Mouse (Mus musculus) urinary bladder, postnatal 4 days (tissue): ENCODE measurements around the gene Clip3.

ENCODE experiments used
- DNase-seq, 2 experiments: peaks; one replicate each; pipeline ENCODE4 v3.0.0; 2021 to 2022; ENCODE audit warnings: low spot score in 2 of 2

Clip3 gene

GRCm38 (mm10) chr7:30295103-30295502 is 3.6 kb downstream of the Clip3 start:
- DNase-seq, result no peak

GRCm38 (mm10) chr7:30296816-30297215 is 5.3 kb downstream of the Clip3 start:
- no peak for DNase-seq

- DNase-seq, result no peak
Measured at GRCm38 (mm10) chr7:30297266-30297665, 5.7 kb downstream of the Clip3 start.

- no peak for DNase-seq
Measured at GRCm38 (mm10) chr7:30300914-30301313, 9.4 kb downstream of the Clip3 start.

- DNase-seq, result no peak
Measured at GRCm38 (mm10) chr7:30306083-30306779, 14.7 kb downstream of the Clip3 start.

- DNase-seq, result peak; percentile 90 to 91
Measured at GRCm38 (mm10) chr7:30308076-30309005, 16.8 kb downstream of the Clip3 start, which contains the start of gene Alkbh6. TSS of gene Alkbh6 (plus strand) at chr7:30308717.

GRCm38 (mm10) chr7:30309395-30310129 is 18.0 kb downstream of the Clip3 start:
- DNase-seq, result no peak

- DNase-seq, result no peak
Measured at GRCm38 (mm10) chr7:30310136-30310535, 18.6 kb downstream of the Clip3 start.

GRCm38 (mm10) chr7:30313666-30314320 is 22.3 kb downstream of the Clip3 start:
- DNase-seq, result no peak

GRCm38 (mm10) chr7:30314721-30315155 is 23.2 kb downstream of the Clip3 start, which contains the start of gene Syne4:
TSS of gene Syne4 (plus strand) at chr7:30314807.
- no peak for DNase-seq

GRCm38 (mm10) chr7:30315559-30316529 is 24.3 kb downstream of the Clip3 start:
- DNase-seq, result no peak

- no peak for DNase-seq
Measured at GRCm38 (mm10) chr7:30318142-30318541, 26.6 kb downstream of the Clip3 start.

- DNase-seq, result no peak
Measured at GRCm38 (mm10) chr7:30320946-30321345, 29.4 kb downstream of the Clip3 start.

GRCm38 (mm10) chr7:30321539-30322284 is 30.2 kb downstream of the Clip3 start, which contains the start of gene E130208F15Rik:
TSS of gene E130208F15Rik (plus strand) at chr7:30321740.
- peak; percentile 49 to 65 for DNase-seq

GRCm38 (mm10) chr7:30322285-30322667 is 30.7 kb downstream of the Clip3 start:
- peak; percentile 96 to 98 for DNase-seq

GRCm38 (mm10) chr7:30322865-30323264 is 31.3 kb downstream of the Clip3 start:
- DNase-seq, result no peak

- no peak for DNase-seq
Measured at GRCm38 (mm10) chr7:30323795-30324194, 32.3 kb downstream of the Clip3 start, which contains the start of gene Sdhaf1. TSS of gene Sdhaf1 (minus strand) at chr7:30323895.

GRCm38 (mm10) chr7:30324300-30324944 is 32.9 kb downstream of the Clip3 start:
- DNase-seq, result no peak

GRCm38 (mm10) chr7:30325364-30325763 is 33.8 kb downstream of the Clip3 start:
- no peak for DNase-seq
